Mouse (Mus musculus) thymus, adult 2 months (tissue): ENCODE measurements at regions not wholly inside any gene's neighbourhood (a gene's known extent, or its start where the extent isn't known, plus 50 kb on each side); places are given as distances from the start of the nearest gene placed in this dataset.

Experiments
- DNase-seq: peaks from one replicate; pipeline ENCODE4 v3.0.0; 2021
- H3K27ac ChIP-seq: fragments of 200-500 bp; 2 replicates; pipeline ENCODE4 v1.5.1; 2012; ENCODE audit warnings: low read length, control low read depth; ENCODE audit not compliant: control insufficient read depth, insufficient read depth
- H3K27me3 ChIP-seq: fragments of 200-500 bp; 2 replicates; pipeline ENCODE4 v1.6.1; 2012; ENCODE audit warnings: mild to moderate bottlenecking, low read length, moderate library complexity, mixed read lengths; ENCODE audit not compliant: control insufficient read depth, insufficient read depth
- H3K36me3 ChIP-seq: fragments of 200-500 bp; 2 replicates; pipeline ENCODE4 v1.6.1; 2012; ENCODE audit warnings: mild to moderate bottlenecking, low read length, moderate library complexity; ENCODE audit not compliant: control insufficient read depth, insufficient read depth
- H3K4me1 ChIP-seq: fragments of 200-500 bp; replicated peaks from 2 replicates; pipeline ENCODE4 v1.6.1; 2012; ENCODE audit warnings: low read length; ENCODE audit not compliant: control insufficient read depth, insufficient read depth
- H3K4me3 ChIP-seq: fragments of 200-500 bp; 2 replicates; pipeline ENCODE4 v1.5.1; 2012; ENCODE audit warnings: mild to moderate bottlenecking, low read length, control low read depth, moderate library complexity; ENCODE audit not compliant: control insufficient read depth, insufficient read depth
- CTCF ChIP-seq: fragments of 200-500 bp; IDR thresholded peaks from 2 replicates; pipeline ENCODE4 v1.5.1; 2012; ENCODE audit warnings: mild to moderate bottlenecking, control low read depth, low read length, moderate library complexity, borderline replicate concordance; ENCODE audit not compliant: control insufficient read depth, poor library complexity, insufficient read depth; ENCODE audit errors: extremely low read depth
- POLR2A ChIP-seq: fragments of 200-500 bp; IDR thresholded peaks from 2 replicates; pipeline ENCODE4 v1.6.1; 2012; ENCODE audit warnings: mild to moderate bottlenecking, low read length, control low read depth, moderate library complexity; ENCODE audit not compliant: control insufficient read depth, poor library complexity, insufficient read depth; ENCODE audit errors: extremely low read depth
- WGBS: fragments of 180-500 bp; shearing (Covaris S2); methylation state at CpG from one replicate; pipeline ENCODE4 v1.1.7; 2018; 5-methylcytosine and 5-hydroxymethylcytosine counted together

GRCm38 (mm10) chr13:107873244-107873667 is 171.0 kb upstream of the Smim15 start:
- Histone ChIP-seq H3K4me1 (peaks cover 6% of the 10 kb centered on the region), H3K36me3 (no peaks in the 10 kb centered on the region), H3K4me3 (no peak overlapping the region), H3K27me3 (no peaks in the 10 kb centered on the region), H3K27ac (no peak overlapping the region)
- no peak for TF ChIP-seq CTCF
- no peak for TF ChIP-seq POLR2A
- DNase-seq: no peak
- WGBS: 71% methylated on average over 2 of the region's 2 CpGs

- Histone ChIP-seq H3K27me3 (no peaks in the 10 kb centered on the region), H3K4me1 (peaks cover 7% of the 10 kb centered on the region), H3K36me3 (no peaks in the 10 kb centered on the region), H3K27ac (no peak overlapping the region), H3K4me3 (no peak overlapping the region)
- DNase-seq: no peak
- WGBS: 96% methylated on average over 8 of the region's 8 CpGs
- TF ChIP-seq POLR2A (no peak), CTCF (no peak)
These were observed 171.7 kb upstream of the Smim15 start for GRCm38 (mm10) chr13:107872574-107872973.

- WGBS: 92% methylated on average over 10 of the region's 10 CpGs
These were observed 172.1 kb upstream of the Smim15 start for GRCm38 (mm10) chr13:107872137-107872536.

GRCm38 (mm10) chr13:107868906-107869305 is 175.3 kb upstream of the Smim15 start:
- 32% methylated on average over 7 of the region's 7 CpGs for WGBS
- Histone ChIP-seq H3K4me1 (peaks cover 11% of the 10 kb centered on the region), H3K4me3 (no peak overlapping the region), H3K27me3 (no peaks in the 10 kb centered on the region), H3K27ac (no peak overlapping the region), H3K36me3 (no peaks in the 10 kb centered on the region)
- TF ChIP-seq POLR2A: no peak
- no peak for TF ChIP-seq CTCF
- DNase-seq: no peak

More at GRCm38 (mm10) chr13:107872137-107872536, 172.1 kb upstream of the Smim15 start:
- Histone ChIP-seq H3K4me3 (no peak overlapping the region), H3K4me1 (peaks cover 7% of the 10 kb centered on the region), H3K27ac (no peak overlapping the region), H3K36me3 (no peaks in the 10 kb centered on the region), H3K27me3 (no peaks in the 10 kb centered on the region)
- TF ChIP-seq POLR2A (no peak), CTCF (no peak)
- DNase-seq: no peak

- TF ChIP-seq POLR2A (no peak), CTCF (no peak)
- Histone ChIP-seq H3K36me3 (no peaks in the 10 kb centered on the region), H3K4me3 (no peak overlapping the region), H3K4me1 (peaks cover 11% of the 10 kb centered on the region), H3K27ac (no peak overlapping the region), H3K27me3 (no peaks in the 10 kb centered on the region)
- no peak for DNase-seq
- 17% methylated on average over 4 of the region's 4 CpGs for WGBS
These were observed 177.4 kb upstream of the Smim15 start for GRCm38 (mm10) chr13:107866825-107867224.

- H3K4me3 ChIP-seq: no peak overlapping the region
- DNase-seq: no peak
- WGBS: 91% methylated on average over 11 of the region's 11 CpGs
- no peak overlapping the region for H3K27ac ChIP-seq
- H3K36me3 ChIP-seq: no peaks in the 10 kb centered on the region
- no peaks in the 10 kb centered on the region for H3K27me3 ChIP-seq
- H3K4me1 ChIP-seq: peaks cover 4% of the 10 kb centered on the region; the same call in 1 of the 2 replicates
- TF ChIP-seq CTCF: no peak
- TF ChIP-seq POLR2A: no peak
These were observed 181.2 kb upstream of the Smim15 start for GRCm38 (mm10) chr13:107862793-107863654.
